Mouse (Mus musculus): ENCODE measurements around the gene Sik3.
"Not testable (repeated sequence)": the region's sequence is repeated elsewhere in the genome, so short reads cannot be mapped to it uniquely, and the experiment has no call there.

Gene Sik3

DNA sequence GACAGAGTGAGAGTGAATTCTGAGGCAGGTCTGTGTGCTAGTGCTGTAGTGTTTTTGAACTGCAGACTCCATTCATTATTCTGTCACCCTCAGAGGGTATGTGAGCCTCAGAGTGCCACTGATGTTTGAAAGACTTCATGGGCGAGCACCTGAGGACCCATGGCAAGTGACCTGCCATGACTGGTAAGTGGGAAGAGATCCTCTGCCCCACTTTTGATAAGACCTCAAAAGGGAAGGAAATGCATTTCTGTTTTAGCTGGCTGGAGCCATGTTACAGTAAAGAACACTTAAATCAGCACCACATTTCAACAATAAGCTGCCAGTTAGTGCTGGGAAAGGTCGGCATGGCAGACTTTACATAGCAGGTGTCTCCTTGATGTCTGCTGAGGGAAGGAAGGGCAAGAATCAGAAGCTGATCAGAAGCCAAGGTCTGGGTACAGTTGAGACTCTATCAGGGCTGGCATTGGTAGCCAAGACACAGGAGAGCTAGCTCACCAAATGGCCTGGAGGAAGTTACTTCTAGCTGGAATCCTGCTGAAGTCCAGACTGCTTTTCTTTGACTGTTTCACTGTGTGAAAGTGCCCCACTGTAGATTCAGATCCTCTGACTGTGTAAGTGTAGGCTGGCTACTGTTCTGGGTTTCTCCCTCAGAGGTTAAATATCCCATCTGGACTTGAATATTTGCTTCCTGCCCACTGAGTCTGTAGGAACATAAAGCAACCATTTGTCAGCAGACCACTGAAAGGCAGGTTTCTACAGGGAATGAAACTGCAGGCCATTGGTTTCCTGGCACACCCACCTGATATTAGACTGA, 138.5 kb downstream of the Sik3 start:
- no peak for DNase-seq (ENCODE audit: low read depth, low spot score)

DNA sequence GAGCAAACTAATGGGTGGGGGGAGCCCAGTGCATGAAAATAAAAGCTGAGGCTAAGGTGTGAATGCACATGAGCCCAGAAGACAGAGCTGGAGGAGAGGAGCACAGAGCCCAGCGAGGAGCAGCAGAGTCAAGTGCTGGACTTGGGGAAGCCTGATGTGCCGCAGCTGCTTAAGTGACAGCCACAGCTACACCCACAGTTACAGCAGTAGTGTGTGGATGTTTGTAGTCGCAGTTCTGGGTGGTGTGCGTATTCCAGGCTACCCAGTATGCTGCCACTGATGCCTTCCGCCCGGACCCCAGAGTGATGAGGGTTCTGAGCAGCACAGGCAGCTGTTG, 139.1 kb downstream of the Sik3 start:
- DNase-seq (ENCODE audit: low read depth, low spot score), result no peak

- DNase-seq (ENCODE audit: low read depth, low spot score), result no peak
These were observed 139.7 kb downstream of the Sik3 start for GRCm38 (mm10) chr9:46152067-46153015.

DNA sequence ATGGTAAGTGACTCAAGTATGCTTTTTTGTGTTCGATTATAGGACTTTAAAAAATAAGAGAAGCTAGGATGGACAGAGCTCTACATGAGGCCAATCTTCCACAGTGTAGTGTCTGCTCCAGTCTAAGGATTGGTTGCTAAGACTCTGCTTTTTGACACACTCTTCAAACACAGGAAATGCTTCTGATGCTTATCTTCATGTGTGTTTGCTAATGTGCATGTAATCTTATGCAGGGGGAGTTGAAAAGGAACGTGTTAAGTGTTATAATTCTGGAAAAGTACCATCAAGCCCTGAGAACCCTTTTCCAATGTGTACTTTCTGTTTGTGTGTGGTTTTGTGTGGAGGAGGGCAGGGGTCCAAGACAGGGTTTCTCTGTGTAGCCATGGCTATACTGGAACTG, 141.8 kb downstream of the Sik3 start:
- no peak for DNase-seq (ENCODE audit: low read depth, low spot score)

- no peak for DNase-seq (ENCODE audit: low read depth, low spot score)
These were observed 142.4 kb downstream of the Sik3 start for GRCm38 (mm10) chr9:46155026-46155425.

DNA sequence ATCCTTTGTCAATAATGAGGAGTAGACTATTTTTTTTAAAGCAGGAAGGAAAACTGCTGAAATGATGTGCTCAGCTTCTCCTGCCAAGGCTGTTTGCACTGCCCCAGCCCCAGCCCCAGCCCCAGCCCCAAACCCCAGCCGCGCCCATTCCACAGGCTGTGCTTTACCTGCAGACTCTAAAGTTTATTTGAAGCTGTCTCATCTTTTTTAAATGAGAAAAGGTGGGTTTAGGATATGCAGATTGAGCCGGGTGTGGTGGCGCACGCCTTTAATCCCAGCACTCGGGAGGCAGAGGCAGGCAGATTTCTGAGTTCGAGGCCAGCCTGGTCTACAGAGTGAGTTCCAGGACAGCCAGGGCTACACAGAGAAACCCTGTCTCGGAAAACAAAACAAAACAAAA, 143.2 kb downstream of the Sik3 start:
- not testable (repeated sequence) for DNase-seq (ENCODE audit: low read depth, low spot score)

- DNase-seq (ENCODE audit: low read depth, low spot score), result no peak
These were observed 144.1 kb downstream of the Sik3 start for GRCm38 (mm10) chr9:46156711-46157110.

- no peak for DNase-seq (ENCODE audit: low read depth, low spot score)
These were observed 145.7 kb downstream of the Sik3 start for GRCm38 (mm10) chr9:46158273-46158813.

DNA sequence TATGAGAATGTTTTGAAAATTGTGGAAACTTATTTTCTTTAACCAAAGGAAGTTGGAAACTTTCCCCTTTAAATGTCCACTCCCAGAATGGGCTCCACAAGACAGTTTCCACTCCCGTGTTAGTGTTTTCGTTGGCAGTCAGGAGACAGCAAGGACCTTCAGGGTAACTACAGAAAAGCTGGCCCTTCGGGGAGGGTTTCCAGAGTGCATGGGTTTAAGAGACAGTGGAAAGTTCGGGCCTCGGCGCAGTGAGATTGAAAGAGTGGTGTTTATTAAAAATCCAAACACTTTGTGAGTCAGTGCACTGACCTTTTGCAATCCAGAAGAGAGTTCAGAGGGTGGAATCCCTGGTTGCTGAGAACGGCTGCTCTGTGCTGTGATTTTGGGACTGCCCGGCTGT, 150.8 kb downstream of the Sik3 start:
- DNase-seq (ENCODE audit: low read depth, low spot score), result no peak

DNA sequence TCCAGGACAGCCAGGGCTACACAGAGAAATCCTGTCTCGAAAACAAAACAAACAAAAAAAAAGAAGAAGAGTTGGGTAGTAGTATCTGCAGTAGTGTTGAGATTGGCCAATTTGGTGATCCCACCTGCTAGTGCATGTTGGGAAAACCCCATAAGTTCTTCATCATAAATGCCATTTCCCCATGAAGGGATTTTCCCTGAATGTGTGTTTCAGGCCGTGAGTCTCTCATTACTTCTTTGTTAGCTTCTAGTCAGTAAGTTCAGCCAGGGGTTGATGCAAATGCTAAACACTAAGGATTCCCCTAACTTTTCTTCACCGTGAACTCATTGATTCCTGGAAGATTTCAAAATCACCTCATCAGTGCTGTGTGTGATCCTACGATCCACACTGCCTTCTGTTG, 156.2 kb downstream of the Sik3 start:
- DNase-seq (ENCODE audit: low read depth, low spot score), result no peak

DNA sequence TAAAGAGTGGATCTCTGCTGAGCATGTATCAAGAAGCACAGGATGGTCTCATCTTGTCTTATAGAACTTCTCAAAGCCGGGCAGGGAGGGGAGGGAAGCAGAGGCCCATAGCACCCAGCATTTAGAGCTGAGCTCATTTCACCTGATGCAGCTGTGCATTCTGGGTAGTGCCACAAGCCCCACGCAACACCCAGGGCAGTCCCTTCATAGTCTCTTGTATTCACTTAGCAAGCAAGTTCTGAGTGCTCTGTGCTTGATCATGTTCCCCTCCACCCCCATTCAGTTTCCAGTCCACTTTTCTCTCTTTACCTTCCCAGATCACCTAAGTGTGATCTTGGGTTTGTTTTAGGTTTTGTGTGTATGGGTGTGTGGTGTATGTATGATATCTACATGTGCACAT, 159.6 kb downstream of the Sik3 start:
- DNase-seq (ENCODE audit: low read depth, low spot score), result no peak

DNA sequence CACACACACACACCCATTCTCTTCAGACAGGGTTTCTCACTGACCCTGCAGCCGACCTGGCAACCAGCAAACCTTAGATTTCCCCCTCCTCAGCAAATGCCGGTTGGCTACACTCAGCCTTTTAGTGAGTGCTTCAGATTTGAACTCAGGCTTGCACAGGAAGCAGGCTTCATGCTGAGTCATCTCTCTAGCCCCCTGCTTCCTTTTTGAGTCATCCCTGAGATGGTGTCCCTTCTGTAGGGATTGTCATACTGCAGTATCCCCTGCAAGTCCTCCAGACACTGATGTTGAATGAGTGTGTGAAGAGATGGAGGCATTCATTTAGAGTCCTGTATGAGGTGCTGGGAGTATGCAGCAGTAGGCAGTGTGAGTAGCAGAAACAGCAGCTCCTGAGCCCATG, 160.3 kb downstream of the Sik3 start:
- no peak for DNase-seq (ENCODE audit: low read depth, low spot score)

DNA sequence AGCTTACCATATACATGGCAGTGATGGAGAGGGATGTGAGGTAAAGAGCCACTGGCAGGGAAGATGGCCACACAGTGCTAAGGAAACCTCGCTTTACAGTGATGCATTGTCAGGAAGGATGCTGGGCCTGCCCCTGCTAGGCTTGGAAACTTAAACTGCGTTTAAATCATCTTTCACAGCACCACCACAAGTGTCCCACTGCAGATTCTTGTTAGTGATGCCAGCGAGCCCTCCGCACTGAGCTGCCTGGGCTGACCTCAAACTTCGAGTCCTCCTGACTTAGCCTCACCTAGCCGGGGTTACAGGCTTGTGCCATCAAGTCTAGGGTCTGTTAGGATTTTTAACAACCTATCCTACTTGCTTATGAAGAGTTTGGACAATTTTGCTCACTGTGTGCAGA, 161.3 kb downstream of the Sik3 start:
- no peak for DNase-seq (ENCODE audit: low read depth, low spot score)

DNA sequence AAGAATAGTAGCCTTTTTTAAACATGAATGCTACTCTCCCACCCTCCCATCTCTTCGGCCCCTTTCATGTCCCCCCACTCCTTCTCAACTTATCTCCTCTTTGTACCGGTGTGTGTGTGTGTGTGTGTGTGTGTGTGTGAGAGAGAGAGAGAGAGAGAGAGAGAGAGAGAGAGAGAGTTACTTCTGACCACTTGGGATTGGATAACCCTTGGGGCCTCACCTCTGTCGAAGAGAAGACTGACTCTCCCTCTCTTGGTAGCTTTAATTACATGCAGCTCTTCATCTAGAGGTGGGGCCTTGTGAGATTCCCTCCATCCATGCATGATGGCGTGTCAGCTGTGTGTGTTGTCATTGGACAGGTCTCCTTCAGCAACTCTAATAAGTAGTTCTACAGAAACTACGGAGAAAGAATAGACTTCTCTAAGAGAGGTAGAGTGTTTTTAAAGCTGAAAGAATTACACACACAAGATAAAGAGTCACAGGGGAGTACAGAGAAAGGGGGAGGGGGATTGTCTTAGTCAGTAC, 162.2 kb downstream of the Sik3 start:
- DNase-seq (ENCODE audit: low read depth, low spot score), result no peak

DNA sequence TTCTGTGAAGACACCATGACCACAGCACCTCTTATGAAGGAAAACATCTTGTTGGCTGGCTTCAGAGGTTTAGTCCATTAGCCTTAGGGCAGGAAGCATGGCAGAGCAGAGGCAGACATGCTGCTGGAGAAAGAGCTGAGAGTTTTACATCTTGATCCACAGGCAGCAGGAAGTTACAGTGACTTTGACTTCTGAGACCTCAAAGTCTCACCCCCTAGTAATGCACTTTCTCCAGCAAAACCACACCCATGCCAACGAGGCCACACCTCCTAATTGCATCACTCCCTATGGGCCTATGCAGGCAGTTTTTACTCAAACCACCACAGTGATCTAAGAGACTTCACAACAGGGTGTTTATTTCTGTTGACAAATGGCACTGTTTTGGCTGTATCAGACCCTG, 162.7 kb downstream of the Sik3 start:
- no peak for DNase-seq (ENCODE audit: low read depth, low spot score)

DNA sequence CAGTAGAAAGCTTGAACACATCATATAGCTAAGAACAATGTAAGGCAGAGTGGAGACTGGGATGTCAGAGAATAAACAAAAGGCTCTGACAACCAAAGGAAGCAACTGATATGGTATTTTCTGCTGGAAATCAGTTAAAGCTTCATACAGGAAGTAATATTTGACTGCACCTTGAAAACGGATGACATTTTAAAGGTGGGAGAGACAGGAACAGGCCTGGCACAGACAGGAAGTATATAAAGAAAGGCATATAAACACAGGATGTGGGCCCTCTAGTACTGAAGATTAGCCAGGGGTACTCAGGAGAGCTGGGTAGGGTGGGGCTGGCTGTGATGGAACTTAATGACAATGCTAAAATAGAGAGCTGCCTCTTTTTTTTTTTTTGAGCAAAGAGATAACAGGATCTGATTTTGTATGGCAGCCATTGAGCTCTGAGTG, 163.3 kb downstream of the Sik3 start:
- no peak for DNase-seq (ENCODE audit: low read depth, low spot score)

- DNase-seq (ENCODE audit: low read depth, low spot score), result no peak
These were observed 164.0 kb downstream of the Sik3 start for GRCm38 (mm10) chr9:46176613-46177012.

DNA sequence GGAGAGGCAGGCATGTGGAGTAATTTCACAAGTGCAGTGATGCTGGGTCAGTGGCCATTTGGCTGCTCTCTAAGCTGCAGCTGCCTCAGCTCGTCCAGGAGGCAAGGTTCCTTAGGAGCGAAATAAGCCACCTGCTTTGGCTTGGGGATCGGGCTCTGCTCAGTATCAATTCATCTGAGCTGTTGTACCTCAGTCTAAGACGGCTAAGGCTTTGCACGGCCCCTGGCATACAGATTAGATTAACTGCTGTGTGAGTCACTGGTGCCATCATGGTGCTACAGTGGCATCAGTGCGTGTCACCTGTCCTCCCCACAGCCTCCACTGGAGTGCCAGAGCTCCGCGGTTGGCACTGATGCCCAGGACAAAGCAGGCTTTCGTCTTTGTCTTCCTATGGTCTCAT, 166.0 kb downstream of the Sik3 start:
- no peak for DNase-seq (ENCODE audit: low read depth, low spot score)

DNA sequence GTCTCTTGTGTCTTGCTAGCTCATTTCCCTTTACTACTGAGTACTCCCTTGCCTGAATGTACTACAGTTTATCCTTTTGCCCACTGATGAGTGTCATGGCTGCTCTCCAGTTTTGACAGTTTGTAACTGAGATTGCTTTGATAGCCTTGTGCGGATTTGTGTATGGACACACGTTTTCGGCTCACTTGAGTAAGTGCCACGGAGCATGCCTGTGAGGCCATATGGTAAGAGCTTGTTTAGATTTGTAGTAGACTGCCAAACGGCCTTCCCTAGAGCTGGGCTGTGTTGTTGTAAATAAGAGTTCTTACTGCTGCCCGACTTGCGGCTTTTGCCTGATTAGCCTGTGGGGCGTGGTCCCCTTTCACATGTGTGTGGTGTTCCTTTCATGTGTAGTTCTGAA, 168.7 kb downstream of the Sik3 start:
- DNase-seq (ENCODE audit: low read depth, low spot score), result no peak

GRCm38 (mm10) chr9:46184542-46184941, 171.9 kb downstream of the Sik3 start:
- DNase-seq (ENCODE audit: low read depth, low spot score), result no peak

GRCm38 (mm10) chr9:46185191-46185590, 172.6 kb downstream of the Sik3 start:
- peak; percentile 47 for DNase-seq (ENCODE audit: low read depth, low spot score)

DNA sequence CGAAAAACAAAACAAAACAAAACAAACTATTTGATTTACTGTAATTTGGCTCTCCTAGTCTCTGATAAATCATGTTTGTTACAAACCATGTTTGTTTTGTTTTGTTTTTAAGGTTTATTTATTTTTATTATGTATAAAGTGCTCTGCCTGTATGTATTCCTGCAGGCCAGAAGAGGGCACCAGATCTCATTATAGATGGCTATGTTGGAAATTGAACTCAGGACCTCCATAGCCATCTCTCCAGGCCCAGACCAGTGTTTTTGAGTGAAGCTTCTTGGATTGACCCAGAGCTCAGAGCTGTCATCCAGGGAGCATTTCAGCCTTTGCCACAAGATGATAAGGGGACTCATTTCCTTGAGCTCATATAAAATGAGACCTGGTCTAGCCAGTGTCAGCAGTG, 173.8 kb downstream of the Sik3 start:
- DNase-seq (ENCODE audit: low read depth, low spot score), result no peak
